Mouse (Mus musculus): Measurements from ENCODE around the gene Tle4. TPM values are rescaled to one million over a fixed set of nuclear protein-coding genes. Genes with fewer than 3 reads are reported as not detected.

Tle4 gene
- polyA plus RNA-seq, 1 experiment from 2014 or later: 35.5 TPM

- H3K9me3 ChIP-seq: no peaks in the 10 kb centered on the region
- H3K4me2 ChIP-seq: no peak overlapping the region
- no peak overlapping the region for H3K9ac ChIP-seq
- no peak overlapping the region for H3K27ac ChIP-seq
- peaks cover 3% of the 10 kb centered on the region; the same call in 1 of the 2 replicates for H3K27me3 ChIP-seq
- no peak overlapping the region for H3K4me3 ChIP-seq (replicated peaks)
- 14% methylated on average over 5 of the region's 5 CpGs for WGBS
- H3K36me3 ChIP-seq (replicated peaks): no peaks in the 10 kb centered on the region
- peaks cover 39% of the 10 kb centered on the region for H3K4me1 ChIP-seq
- peak; percentile 77 for ATAC-seq (ENCODE audit: low FRiP score)
These were observed 115.9 kb downstream of the Tle4 start for GRCm38 (mm10) chr19:14481796-14482561.

- Histone ChIP-seq H3K9ac (no peak overlapping the region), H3K4me2 (no peak overlapping the region), H3K4me3 (replicated peaks) (no peak overlapping the region), H3K4me1 (peaks cover 34% of the 10 kb centered on the region), H3K36me3 (replicated peaks) (no peaks in the 10 kb centered on the region), H3K27me3 (no peaks in the 10 kb centered on the region), H3K27ac (no peak overlapping the region), H3K9me3 (no peaks in the 10 kb centered on the region)
- ATAC-seq (ENCODE audit: low FRiP score): no peak
These were observed 118.1 kb downstream of the Tle4 start for GRCm38 (mm10) chr19:14479711-14480110.

DNA sequence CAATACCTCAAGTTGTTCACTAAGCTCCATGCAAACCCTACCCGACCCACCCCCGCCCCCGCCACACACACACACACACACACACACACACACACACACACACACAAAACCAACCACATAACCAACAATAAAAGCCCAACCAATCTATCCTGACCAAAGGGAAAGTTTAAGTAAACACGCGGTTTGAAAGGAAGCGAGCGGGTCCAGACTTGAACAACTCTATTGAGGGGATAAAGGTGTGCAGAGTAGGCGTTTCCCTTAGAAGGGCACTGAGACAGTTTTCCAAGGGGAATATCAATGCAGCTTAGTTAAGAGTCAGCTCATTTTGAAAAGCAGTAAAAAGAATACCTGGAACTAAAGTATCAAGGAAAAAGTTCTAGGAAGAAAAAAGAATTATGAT, 128.5 kb downstream of the Tle4 start:
- Histone ChIP-seq H3K36me3 (replicated peaks) (peaks cover 16% of the 10 kb centered on the region), H3K9ac (no peak overlapping the region), H3K4me2 (no peak overlapping the region), H3K4me1 (no peaks in the 10 kb centered on the region), H3K27me3 (no peaks in the 10 kb centered on the region), H3K27ac (no peak overlapping the region), H3K9me3 (no peaks in the 10 kb centered on the region), H3K4me3 (replicated peaks) (no peak overlapping the region)
- ATAC-seq (ENCODE audit: low FRiP score): no peak
- whole genome bisulfite sequencing: 90% methylated on average over 8 of the region's 8 CpGs

DNA sequence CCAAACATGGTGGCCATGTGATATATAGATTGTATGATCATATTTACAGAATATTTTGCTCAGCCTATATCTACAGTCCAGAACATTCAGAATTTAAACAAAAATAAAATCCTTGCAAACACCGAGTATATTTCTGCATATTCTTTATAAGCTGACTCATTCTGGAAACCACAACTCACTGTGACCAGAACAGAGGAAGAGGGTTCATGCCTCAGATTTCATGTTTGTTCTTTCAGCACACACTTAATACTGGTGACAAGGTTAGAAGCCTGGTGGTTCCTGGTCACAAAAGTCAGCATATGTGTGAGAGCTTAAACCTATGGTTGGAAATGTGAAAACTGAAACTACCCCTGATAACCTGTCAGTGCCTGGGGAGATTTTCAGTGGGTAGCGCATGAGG, 129.1 kb downstream of the Tle4 start:
- H3K4me1 ChIP-seq: no peaks in the 10 kb centered on the region
- H3K9ac ChIP-seq: no peak overlapping the region
- H3K4me2 ChIP-seq: no peak overlapping the region
- H3K27ac ChIP-seq: no peak overlapping the region
- H3K4me3 ChIP-seq (replicated peaks): no peak overlapping the region
- 93% methylated on average over 2 of the region's 2 CpGs for WGBS
- no peaks in the 10 kb centered on the region for H3K27me3 ChIP-seq
- ATAC-seq (ENCODE audit: low FRiP score): no peak
- H3K36me3 ChIP-seq (replicated peaks): peaks cover 22% of the 10 kb centered on the region
- H3K9me3 ChIP-seq: no peaks in the 10 kb centered on the region

GRCm38 (mm10) chr19:14466020-14466419, 131.8 kb downstream of the Tle4 start:
- no peak overlapping the region for H3K27ac ChIP-seq
- 86% methylated on average over 8 of the region's 8 CpGs for WGBS
- no peak for ATAC-seq (ENCODE audit: low FRiP score)
- no peak overlapping the region for H3K9ac ChIP-seq
- H3K4me2 ChIP-seq: no peak overlapping the region
- no peaks in the 10 kb centered on the region for H3K4me1 ChIP-seq
- H3K27me3 ChIP-seq: no peaks in the 10 kb centered on the region
- H3K4me3 ChIP-seq (replicated peaks): no peak overlapping the region
- H3K36me3 ChIP-seq (replicated peaks): peaks cover 42% of the 10 kb centered on the region
- H3K9me3 ChIP-seq: no peaks in the 10 kb centered on the region

- Histone ChIP-seq H3K27me3 (no peaks in the 10 kb centered on the region), H3K9me3 (no peaks in the 10 kb centered on the region), H3K36me3 (replicated peaks) (peaks cover 56% of the 10 kb centered on the region), H3K4me3 (replicated peaks) (no peak overlapping the region), H3K27ac (no peak overlapping the region), H3K9ac (no peak overlapping the region), H3K4me1 (no peaks in the 10 kb centered on the region), H3K4me2 (no peak overlapping the region)
- WGBS: 92% methylated on average over 5 of the region's 5 CpGs
- ATAC-seq (ENCODE audit: low FRiP score): no peak
These were observed 134.4 kb downstream of the Tle4 start for GRCm38 (mm10) chr19:14463281-14464079.

DNA sequence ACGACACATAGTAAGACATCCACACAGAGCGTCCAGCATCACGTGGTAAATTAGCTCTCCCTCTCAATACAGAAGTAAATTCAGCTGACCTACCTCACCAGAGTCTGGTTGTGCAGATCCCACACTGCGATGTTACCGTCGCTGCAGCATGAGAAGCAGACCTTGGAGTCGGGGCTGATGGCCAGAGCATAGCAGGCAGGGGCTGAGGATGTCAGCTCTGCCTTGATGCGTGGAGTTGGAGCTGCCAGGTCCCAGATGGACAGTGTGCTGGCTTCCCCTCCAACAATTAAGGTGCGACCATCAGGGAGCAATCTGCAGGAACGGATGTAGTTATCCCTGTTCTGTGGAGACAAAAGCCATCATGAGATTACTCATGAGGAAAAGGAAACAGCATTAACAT, 144.4 kb downstream of the Tle4 start:
- Histone ChIP-seq H3K27me3 (no peaks in the 10 kb centered on the region), H3K36me3 (replicated peaks) (peaks cover 57% of the 10 kb centered on the region), H3K27ac (no peak overlapping the region), H3K4me2 (no peak overlapping the region), H3K9me3 (no peaks in the 10 kb centered on the region), H3K4me3 (replicated peaks) (no peak overlapping the region), H3K4me1 (peaks cover 10% of the 10 kb centered on the region), H3K9ac (no peak overlapping the region)
- no peak for ATAC-seq (ENCODE audit: low FRiP score)
- WGBS: 93% methylated on average over 10 of the region's 10 CpGs

- no peaks in the 10 kb centered on the region for H3K27me3 ChIP-seq
- H3K9me3 ChIP-seq: no peaks in the 10 kb centered on the region
- H3K27ac ChIP-seq: no peak overlapping the region
- no peak overlapping the region for H3K9ac ChIP-seq
- peaks cover 19% of the 10 kb centered on the region for H3K4me1 ChIP-seq
- ATAC-seq (ENCODE audit: low FRiP score): no peak
- 62% methylated on average over 6 of the region's 6 CpGs for WGBS
- no peak overlapping the region for H3K4me3 ChIP-seq (replicated peaks)
- H3K4me2 ChIP-seq: no peak overlapping the region
- H3K36me3 ChIP-seq (replicated peaks): peaks cover 47% of the 10 kb centered on the region
These were observed 146.5 kb downstream of the Tle4 start for GRCm38 (mm10) chr19:14451329-14451728.

DNA sequence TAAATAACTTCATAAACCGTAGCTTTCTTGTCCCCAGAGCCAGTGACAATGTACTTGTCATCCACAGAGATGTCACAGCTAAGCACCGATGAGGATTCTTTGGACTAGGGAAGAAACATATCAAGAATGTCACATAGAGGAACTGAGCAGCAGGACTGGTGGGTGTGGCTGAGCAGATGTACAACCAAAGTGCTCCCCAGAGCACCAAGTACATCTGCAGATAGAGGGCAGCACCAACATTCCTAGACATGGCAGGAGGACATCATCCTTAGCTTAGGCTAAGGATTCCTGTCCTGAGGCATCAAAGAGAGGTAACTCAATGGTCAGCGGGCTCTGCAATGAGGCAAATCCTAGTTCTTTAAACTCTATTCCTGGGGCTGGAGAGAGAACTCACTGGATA, 148.1 kb downstream of the Tle4 start:
- Histone ChIP-seq H3K4me3 (replicated peaks) (no peak overlapping the region), H3K9ac (no peak overlapping the region), H3K4me2 (no peak overlapping the region), H3K4me1 (peaks cover 19% of the 10 kb centered on the region), H3K36me3 (replicated peaks) (peaks cover 43% of the 10 kb centered on the region), H3K27ac (no peak overlapping the region), H3K27me3 (peaks cover 8% of the 10 kb centered on the region; the same call in 1 of the 2 replicates), H3K9me3 (no peaks in the 10 kb centered on the region)
- no peak for ATAC-seq (ENCODE audit: low FRiP score)
- 92% methylated on average over 3 of the region's 3 CpGs for WGBS

GRCm38 (mm10) chr19:14448586-14448985, 149.3 kb downstream of the Tle4 start:
- peak; percentile 37; the same call in 1 of the 2 replicates for ATAC-seq (ENCODE audit: low FRiP score)
- 24% methylated on average over 2 of the region's 2 CpGs for WGBS
- Histone ChIP-seq H3K4me3 (replicated peaks) (no peak overlapping the region), H3K4me2 (no peak overlapping the region), H3K36me3 (replicated peaks) (peaks cover 33% of the 10 kb centered on the region), H3K9ac (no peak overlapping the region), H3K27me3 (peaks cover 10% of the 10 kb centered on the region; the same call in 1 of the 2 replicates), H3K4me1 (peaks cover 19% of the 10 kb centered on the region), H3K9me3 (no peaks in the 10 kb centered on the region), H3K27ac (no peak overlapping the region)

- peaks cover 24% of the 10 kb centered on the region for H3K36me3 ChIP-seq (replicated peaks)
- no peaks in the 10 kb centered on the region for H3K9me3 ChIP-seq
- peaks cover 19% of the 10 kb centered on the region for H3K4me1 ChIP-seq
- no peak overlapping the region for H3K9ac ChIP-seq
- WGBS: 33% methylated on average over 1 of the region's 1 CpGs
- H3K4me3 ChIP-seq (replicated peaks): no peak overlapping the region
- H3K4me2 ChIP-seq: no peak overlapping the region
- H3K27me3 ChIP-seq: peaks cover 11% of the 10 kb centered on the region; the same call in 1 of the 2 replicates
- H3K27ac ChIP-seq: no peak overlapping the region
- ATAC-seq (ENCODE audit: low FRiP score): peak; percentile 66; the same call in 1 of the 2 replicates
These were observed 150.4 kb downstream of the Tle4 start for GRCm38 (mm10) chr19:14447474-14447873.

GRCm38 (mm10) chr19:14441861-14442260, 156.0 kb downstream of the Tle4 start:
- no peak overlapping the region for H3K9ac ChIP-seq
- H3K27me3 ChIP-seq: peaks cover 19% of the 10 kb centered on the region; the same call in 1 of the 2 replicates
- H3K9me3 ChIP-seq: no peaks in the 10 kb centered on the region
- no peak overlapping the region for H3K4me2 ChIP-seq
- no peak overlapping the region for H3K27ac ChIP-seq
- WGBS: 93% methylated on average over 5 of the region's 5 CpGs
- no peak overlapping the region for H3K4me3 ChIP-seq (replicated peaks)
- H3K36me3 ChIP-seq (replicated peaks): no peaks in the 10 kb centered on the region; the same call in 1 of the 2 replicates
- H3K4me1 ChIP-seq: peaks cover 6% of the 10 kb centered on the region; the same call in 1 of the 2 replicates
- no peak for ATAC-seq (ENCODE audit: low FRiP score)
